Mouse (Mus musculus) forebrain, embryonic 14.5 days (tissue): ENCODE results near the gene Celf1. TPM values are rescaled to one million over a fixed set of nuclear protein-coding genes. Genes with fewer than 3 reads are reported as not detected.
A peak's percentile ranks its signal among the peaks of the same experiment; 100 is the strongest.
"Not testable (repeated sequence)": the region's sequence is repeated elsewhere in the genome, so short reads cannot be mapped to it uniquely, and the experiment has no call there.

Experiments used
- ATAC-seq: fragments of 200-750 bp; cut with Nextera tagmentation; 2 replicates; pipeline ENCODE4 v1.8.0; 2017; ENCODE audit warnings: mild to moderate bottlenecking, moderate library complexity
- DNase-seq: peaks from one replicate; pipeline ENCODE4 v3.0.0-alpha.2; 2015; ENCODE audit warnings: low spot score
- H3K27ac ChIP-seq: fragments of 300-500 bp; sonication (generic); 2 replicates; pipeline ENCODE4 v1.5.1; 2014; ENCODE audit warnings: low read depth, mild to moderate bottlenecking, control low read depth, low read length, moderate library complexity
- H3K27me3 ChIP-seq: fragments of 300-500 bp; sonication (generic); replicated peaks from 2 replicates; pipeline ENCODE4 v1.6.1; 2014; ENCODE audit warnings: low read length, control low read depth, mixed read lengths; ENCODE audit not compliant: control insufficient read depth, insufficient read depth
- H3K36me3 ChIP-seq: fragments of 300-500 bp; sonication (generic); 2 replicates; pipeline ENCODE4 v1.6.1; 2014; ENCODE audit warnings: low read length, control low read depth; ENCODE audit not compliant: control insufficient read depth, insufficient read depth
- H3K4me1 ChIP-seq: fragments of 300-500 bp; sonication (generic); 2 replicates; pipeline ENCODE4 v1.6.1; 2014; ENCODE audit warnings: antibody characterized with exemption, low read length, control low read depth; ENCODE audit not compliant: control insufficient read depth, insufficient read depth
- H3K4me2 ChIP-seq: fragments of 300-500 bp; sonication (generic); 2 replicates; pipeline ENCODE4 v1.6.1; 2014; ENCODE audit warnings: mild to moderate bottlenecking, control low read depth, low read length
- H3K4me3 ChIP-seq: fragments of 300-500 bp; sonication (generic); 2 replicates; pipeline ENCODE4 v1.5.1; 2014; ENCODE audit warnings: low read depth, low read length, control low read depth
- H3K9ac ChIP-seq: fragments of 300-500 bp; sonication (generic); 2 replicates; pipeline ENCODE4 v1.6.1; 2014; ENCODE audit warnings: mild to moderate bottlenecking, low read length, control low read depth, moderate library complexity
- H3K9me3 ChIP-seq: fragments of 300-500 bp; sonication (generic); replicated peaks from 2 replicates; pipeline ENCODE4 v1.6.1; 2016; ENCODE audit warnings: low read length, control low read depth, mixed read lengths; ENCODE audit not compliant: control insufficient read depth
- WGBS: fragments of 180-500 bp; shearing (Covaris S2); extraction: QIAGEN DNeasy Blood & Tissue Kit; methylation state at CpG from one replicate; pipeline ENCODE4 v1.1.7; 2014; 5-methylcytosine and 5-hydroxymethylcytosine counted together
- polyA plus RNA-seq: library from polyadenylated mRNA; unstranded; fragments of >200 nt; fragmentation: Nextera tagmentation; extraction: Ambion mirVana; gene quantifications from 2 replicates; pipeline ENCODE4 v1.2.1, GENCODE M21; 2014

Celf1 gene
- 76.4 and 91.0 TPM in 2 replicates for polyA plus RNA-seq

DNA sequence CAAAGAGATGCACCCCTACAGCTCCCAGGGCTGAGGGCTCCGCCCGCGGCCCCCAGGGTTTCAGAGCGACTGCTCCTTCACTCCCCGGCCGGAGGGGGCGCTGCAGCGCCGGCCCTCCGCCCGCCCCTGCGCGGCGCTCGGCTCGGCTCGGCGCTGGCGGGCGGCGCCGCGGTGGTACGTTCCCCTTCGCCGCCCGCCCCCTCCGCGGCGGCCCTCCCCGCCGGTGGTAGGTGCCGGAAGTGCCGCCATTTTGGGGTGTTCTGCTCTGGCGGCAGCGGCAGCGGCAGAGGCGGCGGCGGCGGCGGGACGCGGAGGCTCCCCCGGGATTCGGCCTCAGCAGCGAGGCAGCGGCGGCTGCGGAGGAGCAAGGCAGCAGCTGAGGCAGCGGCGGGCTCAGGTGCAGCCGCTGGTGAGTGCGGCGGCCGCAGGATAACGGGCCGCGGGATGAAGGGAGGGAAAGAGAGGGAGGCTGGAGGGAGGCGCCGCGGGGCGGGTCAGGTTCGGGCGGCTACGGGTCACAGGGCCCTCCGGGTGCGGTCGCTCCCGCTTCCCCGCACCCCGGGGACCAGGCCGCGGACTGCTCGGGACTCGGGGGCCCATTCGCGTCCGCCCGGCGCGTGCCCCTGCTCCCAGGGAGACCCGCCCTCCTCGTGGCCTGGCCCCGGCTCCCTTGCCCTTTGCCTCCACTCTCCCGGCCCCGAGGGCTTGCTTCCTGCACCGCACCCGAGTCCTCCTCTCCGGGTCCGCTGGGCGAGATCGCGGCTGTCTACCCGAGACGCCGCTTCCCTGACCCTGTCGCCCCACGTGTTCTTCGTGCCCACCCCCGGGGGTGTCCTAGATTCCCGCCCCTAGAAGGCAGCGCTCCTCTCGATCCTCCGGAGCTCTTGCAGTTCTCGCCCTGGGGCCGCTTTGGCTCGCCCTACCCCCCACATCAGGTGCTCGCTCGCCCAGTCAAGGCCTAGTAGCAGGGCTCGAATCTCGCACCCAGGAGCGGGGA is at the start of gene Celf1:
Gene Celf1 (plus strand): TSS at position 150 of the 997 bp plus-strand sequence.
- DNase-seq: peak; percentile 94
- no peaks in the 10 kb centered on the region for H3K9me3 ChIP-seq
- H3K4me3 ChIP-seq: peak within 1 kb of the TSS; percentile 99
- H3K36me3 ChIP-seq: 0 out of 2 replicates have a peak, but pooled peaks cover 2% of the 10 kb centered on the region
- WGBS: under 1% methylated on average over 85 of the region's 113 CpGs
- peak within 1 kb of the TSS; percentile 91 for H3K9ac ChIP-seq
- peak; percentile 98 for ATAC-seq
- H3K27me3 ChIP-seq: no peaks in the 10 kb centered on the region
- H3K4me1 ChIP-seq: peaks cover 17% of the 10 kb centered on the region
- H3K27ac ChIP-seq: peak within 1 kb of the TSS; percentile 92
- H3K4me2 ChIP-seq: peak within 1 kb of the TSS; percentile 78

DNA sequence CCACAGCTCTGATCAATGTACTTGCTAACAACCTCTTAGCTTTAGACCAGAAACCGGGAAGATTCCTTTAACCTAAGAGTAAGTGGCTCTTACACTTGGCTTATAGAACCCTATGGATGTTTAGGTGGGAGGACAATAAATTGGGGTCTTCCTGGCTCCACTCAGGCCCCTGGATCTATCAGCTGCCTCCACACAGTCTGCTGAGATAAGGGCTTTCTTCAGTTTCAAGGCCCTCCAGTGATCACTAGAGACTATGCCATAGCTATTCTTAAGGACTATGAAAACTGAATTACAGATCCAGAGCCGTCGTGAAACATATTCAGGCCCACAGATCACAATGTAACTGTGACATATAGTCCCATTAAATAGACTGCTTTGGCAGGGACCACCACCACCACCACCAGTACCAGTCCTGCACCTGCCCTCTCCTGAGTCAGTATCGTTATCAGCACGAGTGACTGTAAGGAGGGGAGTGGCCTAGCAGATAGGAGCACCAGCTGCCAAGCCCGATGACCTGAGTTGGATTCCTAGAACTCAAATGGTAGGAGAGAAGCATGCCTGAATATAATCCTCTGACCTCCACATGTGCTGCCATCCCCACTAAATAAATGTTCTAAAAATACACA is 46.4 kb upstream of the Celf1 start:
- 93% methylated on average over 6 of the region's 6 CpGs for WGBS
- DNase-seq (no peak), ATAC-seq (no peak)
- H3K36me3 ChIP-seq: peaks cover 61% of the 10 kb centered on the region
- H3K9ac ChIP-seq: no peak overlapping the region
- H3K27ac ChIP-seq: no peak overlapping the region
- no peak overlapping the region for H3K4me3 ChIP-seq
- peaks cover 5% of the 10 kb centered on the region; the same call in 1 of the 2 replicates for H3K4me1 ChIP-seq
- no peaks in the 10 kb centered on the region for H3K9me3 ChIP-seq
- no peak overlapping the region for H3K4me2 ChIP-seq
- peaks cover 4% of the 10 kb centered on the region; the same call in 1 of the 2 replicates for H3K27me3 ChIP-seq

DNA sequence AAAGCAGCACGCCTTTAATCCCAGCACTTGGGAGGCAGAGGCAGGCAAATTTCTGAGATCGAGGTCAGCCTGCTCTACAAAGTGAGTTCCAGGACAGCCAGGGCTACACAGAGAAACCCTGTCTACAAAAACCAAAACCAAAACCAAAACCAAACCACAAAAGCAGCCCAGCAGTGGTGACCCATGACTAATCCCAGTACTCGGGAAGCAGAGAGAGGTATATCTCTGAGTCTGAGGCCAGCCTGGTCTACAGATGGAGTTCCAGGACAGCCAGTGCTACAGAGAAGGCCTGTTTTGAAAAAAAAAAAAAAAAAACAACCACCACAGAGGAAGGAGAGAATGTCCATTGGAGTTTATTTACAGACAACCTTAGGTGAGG is 45.9 kb upstream of the Celf1 start:
- H3K9me3 ChIP-seq, H3K27ac ChIP-seq, H3K4me1 ChIP-seq, H3K27me3 ChIP-seq, H3K4me3 ChIP-seq, H3K9ac ChIP-seq, ATAC-seq, H3K4me2 ChIP-seq, DNase-seq: not testable (repeated sequence)
- WGBS: over 99% methylated on average over 3 of the region's 3 CpGs
- peaks cover 65% of the 10 kb centered on the region for H3K36me3 ChIP-seq

DNA sequence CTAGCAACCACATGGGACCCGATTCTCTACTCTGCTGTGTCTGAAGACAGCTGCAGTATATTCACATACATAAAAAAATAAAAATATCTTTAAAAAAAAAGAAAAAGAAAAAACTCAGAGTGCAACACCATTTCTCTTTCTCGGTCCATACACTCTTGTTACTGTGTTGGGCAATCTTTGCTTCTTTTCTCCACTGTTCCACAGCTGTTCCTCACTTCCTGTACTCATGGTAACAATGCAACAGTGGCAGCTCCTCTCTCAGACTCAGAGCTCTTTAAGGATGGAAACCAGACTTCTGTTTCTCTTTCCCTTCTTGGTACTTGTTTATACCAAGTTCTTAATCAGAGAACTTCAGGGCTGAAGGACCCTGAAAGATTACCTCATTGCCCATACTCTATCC is 36.8 kb upstream of the Celf1 start:
- DNase-seq (no peak), ATAC-seq (no peak)
- Histone ChIP-seq H3K27ac (no peak overlapping the region), H3K9me3 (no peaks in the 10 kb centered on the region), H3K27me3 (no peaks in the 10 kb centered on the region), H3K4me2 (peak overlapping the region; percentile 73), H3K9ac (peak overlapping the region; percentile 97; the same call in 1 of the 2 replicates), H3K4me1 (peaks cover 15% of the 10 kb centered on the region), H3K36me3 (peaks cover 49% of the 10 kb centered on the region), H3K4me3 (peak overlapping the region; percentile 93)
- 91% methylated on average over 2 of the region's 2 CpGs for WGBS

DNA sequence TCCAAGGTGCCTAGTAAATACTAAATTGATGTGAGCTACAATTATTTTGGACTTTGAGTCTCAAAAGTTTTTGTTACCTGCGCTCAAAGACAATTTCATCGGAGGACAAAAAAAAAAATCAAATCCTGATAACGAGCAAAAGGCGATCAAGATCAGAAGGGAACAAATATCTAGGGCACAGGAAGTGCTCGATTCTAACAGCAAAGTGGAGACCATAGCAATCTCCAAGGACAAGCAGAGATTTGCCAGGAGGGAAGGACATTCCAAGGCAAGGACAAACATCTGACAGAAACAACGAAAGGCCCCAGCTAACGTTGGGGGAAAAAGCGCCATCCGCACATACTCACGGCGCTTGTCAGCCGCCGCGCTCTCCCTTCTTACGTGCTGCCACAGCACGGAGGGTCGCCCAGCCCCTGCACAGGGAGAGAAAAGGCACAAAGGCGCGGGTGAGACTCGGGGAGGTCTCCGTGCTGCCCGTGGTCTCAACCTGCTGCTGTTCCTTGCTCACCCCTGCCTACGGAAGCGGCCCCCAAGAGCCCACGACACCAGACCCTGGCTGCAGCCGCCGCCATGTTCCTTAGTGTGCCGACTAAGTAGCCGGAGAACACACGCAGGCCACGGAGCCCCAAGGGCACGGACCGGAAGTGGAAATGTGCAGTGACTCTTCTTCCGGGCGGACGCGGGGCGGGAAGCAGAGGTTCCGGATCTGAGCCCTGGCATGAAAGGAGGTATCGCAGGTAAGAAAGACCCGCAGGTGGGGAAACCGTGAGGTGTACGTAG is 35.9 kb upstream of the Celf1 start, which contains the start of the genes Kbtbd4 and Ndufs3:
Gene Kbtbd4 (plus strand): TSS at position 665 of the 780 bp plus-strand sequence.
Gene Ndufs3 (minus strand): TSS at position 752 of the 780 bp plus-strand sequence.
- WGBS: under 1% methylated on average over 43 of the region's 43 CpGs

DNA sequence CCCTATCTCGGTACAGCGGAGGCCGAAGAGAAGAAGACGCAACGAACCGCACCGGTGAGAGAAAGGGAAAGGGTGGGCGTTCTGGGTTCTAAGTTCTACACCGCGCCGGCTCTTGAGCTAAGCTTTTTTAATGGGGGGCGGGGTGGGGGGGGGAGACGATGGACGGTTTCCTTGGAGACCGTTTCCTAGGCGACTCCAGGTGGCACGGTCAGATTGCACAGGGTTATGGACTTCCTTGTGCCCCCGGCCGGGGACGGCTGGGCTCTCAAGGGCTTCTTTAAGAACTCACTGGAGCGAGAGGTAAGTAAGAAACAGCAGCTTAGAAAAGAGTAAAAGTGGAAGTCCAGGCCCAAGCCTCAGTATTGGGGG is 35.3 kb upstream of the Celf1 start:
- peak; percentile 73 for ATAC-seq

More for the DNA sequence above, 35.9 kb upstream of the Celf1 start, which contains the start of the genes Kbtbd4 and Ndufs3:
- peaks cover 50% of the 10 kb centered on the region for H3K36me3 ChIP-seq
- H3K27me3 ChIP-seq: no peaks in the 10 kb centered on the region
- peak within 1 kb of the TSS; percentile 97 for H3K9ac ChIP-seq
- peak within 1 kb of the TSS; percentile 93 for H3K4me3 ChIP-seq
- peak within 1 kb of the TSS; percentile 73 for H3K4me2 ChIP-seq
- DNase-seq (peak; percentile 95), ATAC-seq (peak; percentile 95)
- H3K9me3 ChIP-seq: no peaks in the 10 kb centered on the region
- H3K27ac ChIP-seq: peak within 1 kb of the TSS; percentile 92
- peaks cover 15% of the 10 kb centered on the region for H3K4me1 ChIP-seq

DNA sequence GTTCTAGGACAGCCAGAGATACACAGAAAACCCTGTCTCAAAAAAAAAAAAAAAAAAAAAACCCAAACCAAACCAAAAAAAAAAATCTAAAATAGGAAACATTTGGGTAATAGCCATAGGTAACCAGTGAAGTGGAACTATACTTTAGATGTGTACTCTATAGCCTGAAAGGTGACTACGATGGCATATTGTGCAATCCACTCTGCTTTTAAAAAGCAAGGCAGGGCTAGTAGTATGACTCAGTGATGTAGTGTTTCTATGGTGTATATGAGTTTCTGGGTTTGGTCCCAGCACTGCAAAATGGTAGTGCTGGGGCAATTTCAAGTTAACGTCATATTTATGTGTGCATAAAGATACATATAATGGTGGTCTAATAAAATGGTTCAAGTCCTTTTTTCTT is 33.5 kb upstream of the Celf1 start:
- 96% methylated on average over 2 of the region's 2 CpGs for WGBS
- ATAC-seq: no peak
- H3K9me3 ChIP-seq: no peaks in the 10 kb centered on the region
- H3K9ac ChIP-seq: no peak overlapping the region
- H3K27ac ChIP-seq: no peak overlapping the region
- DNase-seq: no peak
- peaks cover 15% of the 10 kb centered on the region for H3K4me1 ChIP-seq
- H3K36me3 ChIP-seq: peaks cover 55% of the 10 kb centered on the region
- H3K4me3 ChIP-seq: no peak overlapping the region
- H3K27me3 ChIP-seq: no peaks in the 10 kb centered on the region
- no peak overlapping the region for H3K4me2 ChIP-seq

More for the DNA sequence above, 35.3 kb upstream of the Celf1 start:
- H3K36me3 ChIP-seq: peaks cover 52% of the 10 kb centered on the region
- peak overlapping the region; percentile 92 for H3K27ac ChIP-seq
- H3K9me3 ChIP-seq: no peaks in the 10 kb centered on the region
- H3K4me2 ChIP-seq: peak overlapping the region; percentile 73
- no peaks in the 10 kb centered on the region for H3K27me3 ChIP-seq
- peak overlapping the region; percentile 97 for H3K9ac ChIP-seq
- 0% methylated on average over 21 of the region's 21 CpGs for WGBS
- DNase-seq: peak; percentile 58
- H3K4me1 ChIP-seq: peaks cover 15% of the 10 kb centered on the region
- peak overlapping the region; percentile 93 for H3K4me3 ChIP-seq

DNA sequence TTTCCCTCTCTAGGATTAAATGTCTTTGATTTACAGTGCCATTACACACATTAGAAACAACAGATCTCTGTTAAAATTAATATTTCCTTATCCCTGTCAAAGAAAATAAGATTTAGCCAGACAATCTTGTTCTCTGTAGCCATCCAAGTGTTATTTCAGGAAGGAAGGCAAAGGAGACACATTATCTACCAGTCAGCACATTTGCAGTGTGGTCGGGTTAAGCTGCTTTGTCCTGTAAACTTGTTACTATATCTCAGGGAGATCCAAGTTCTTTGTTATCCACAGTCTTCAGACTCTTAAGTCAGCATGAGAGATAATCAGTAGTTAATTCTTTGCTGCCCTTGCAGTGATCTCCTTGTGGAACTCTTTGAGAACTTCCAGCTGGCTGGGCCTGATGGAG is 29.3 kb upstream of the Celf1 start:
- Histone ChIP-seq H3K4me2 (no peak overlapping the region), H3K4me3 (no peak overlapping the region), H3K4me1 (peaks cover 8% of the 10 kb centered on the region), H3K36me3 (peaks cover 65% of the 10 kb centered on the region), H3K9ac (no peak overlapping the region), H3K9me3 (no peaks in the 10 kb centered on the region), H3K27me3 (no peaks in the 10 kb centered on the region), H3K27ac (no peak overlapping the region)
- DNase-seq: no peak
- ATAC-seq: no peak
- 77% methylated on average over 1 of the region's 1 CpGs for WGBS
